Mouse (Mus musculus): Measurements from ENCODE around the gene Kcnj10. TPM values are rescaled to one million over a fixed set of nuclear protein-coding genes. Genes with fewer than 3 reads are reported as not detected.

The Kcnj10 gene
- polyA plus RNA-seq, 1 experiment from 2014 or later: 0.28 TPM

GRCm38 (mm10) chr1:172423393-172423792 lies 82.4 kb downstream of the Kcnj10 start:
- ATAC-seq (ENCODE audit: low read depth): no peak
- no peak for DNase-seq (ENCODE audit: low spot score)
- Histone ChIP-seq H3K27ac (replicated peaks; ENCODE audit: low read depth, low read length) (no peak overlapping the region), H3K9ac (ENCODE audit: low read depth, low read length) (no peak overlapping the region), H3K4me1 (ENCODE audit: control insufficient read depth, insufficient read depth, low read length) (no peaks in the 10 kb centered on the region), H3K4me3 (ENCODE audit: low read depth, low read length) (no peak overlapping the region), H3K9me3 (ENCODE audit: control insufficient read depth, low read length) (no peaks in the 10 kb centered on the region), H3K27me3 (replicated peaks; ENCODE audit: control insufficient read depth, insufficient read depth, low read length) (no peaks in the 10 kb centered on the region), H3K4me2 (ENCODE audit: low read depth, low read length) (no peak overlapping the region), H3K36me3 (ENCODE audit: control insufficient read depth, insufficient read depth, low read length) (no peaks in the 10 kb centered on the region)
- 67% methylated on average over 1 of the region's 1 CpGs for WGBS

Other genes starting within 250 kb of the Kcnj10 start
- 130 and 148 TPM in 2 replicates for gene Pex19, start 214.5 kb upstream of the Kcnj10 start, polyA plus RNA-seq (2014; fragmentation: Nextera tagmentation; extraction: Ambion mirVana)
- 102 and 119 TPM in 2 replicates for gene Dcaf8, start 193.1 kb upstream of the Kcnj10 start, polyA plus RNA-seq (2014; fragmentation: Nextera tagmentation; extraction: Ambion mirVana)
- gene Pea15a, start 134.4 kb upstream of the Kcnj10 start, polyA plus RNA-seq (2014; fragmentation: Nextera tagmentation; extraction: Ambion mirVana): 149 and 150 TPM in 2 replicates
- 39.4 and 74.3 TPM in 2 replicates for gene Casq1, start 121.3 kb upstream of the Kcnj10 start, polyA plus RNA-seq (2014; fragmentation: Nextera tagmentation; extraction: Ambion mirVana)
- 0.05 TPM in 1 of 2 replicates, not detected in the other for gene Atp1a4, start 82.8 kb upstream of the Kcnj10 start, polyA plus RNA-seq (2014; fragmentation: Nextera tagmentation; extraction: Ambion mirVana)
- gene Igsf8, start 79.6 kb upstream of the Kcnj10 start, polyA plus RNA-seq (2014; fragmentation: Nextera tagmentation; extraction: Ambion mirVana): 57.2 and 60.4 TPM in 2 replicates
- gene Atp1a2, start 43.1 kb upstream of the Kcnj10 start, polyA plus RNA-seq (2014; fragmentation: Nextera tagmentation; extraction: Ambion mirVana): 5.6 and 6.2 TPM in 2 replicates
- gene Kcnj9, start 11.9 kb upstream of the Kcnj10 start, polyA plus RNA-seq (2014; fragmentation: Nextera tagmentation; extraction: Ambion mirVana): 0.06 TPM in 1 of 2 replicates, not detected in the other
- 6.9 and 7.2 TPM in 2 replicates for gene Pigm, start 35.3 kb downstream of the Kcnj10 start, polyA plus RNA-seq (2014; fragmentation: Nextera tagmentation; extraction: Ambion mirVana)
- gene Slamf9, start 134.1 kb downstream of the Kcnj10 start, polyA plus RNA-seq (2014; fragmentation: Nextera tagmentation; extraction: Ambion mirVana): 0.68 and 0.77 TPM in 2 replicates
- 21.4 and 26.3 TPM in 2 replicates for gene Igsf9, start 140.6 kb downstream of the Kcnj10 start, polyA plus RNA-seq (2014; fragmentation: Nextera tagmentation; extraction: Ambion mirVana)
- 192 and 231 TPM in 2 replicates for gene Tagln2, start 158.8 kb downstream of the Kcnj10 start, polyA plus RNA-seq (2014; fragmentation: Nextera tagmentation; extraction: Ambion mirVana)
- 6.5 and 8.9 TPM in 2 replicates for gene Cfap45, start 179.6 kb downstream of the Kcnj10 start, polyA plus RNA-seq (2014; fragmentation: Nextera tagmentation; extraction: Ambion mirVana)
- gene Vsig8, start 214.7 kb downstream of the Kcnj10 start, polyA plus RNA-seq (2014; fragmentation: Nextera tagmentation; extraction: Ambion mirVana): 0.45 and 1.6 TPM in 2 replicates
- gene Slamf8, start 249.4 kb downstream of the Kcnj10 start, polyA plus RNA-seq (2014; fragmentation: Nextera tagmentation; extraction: Ambion mirVana): 0.17 TPM in 1 of 2 replicates, not detected in the other

Measured in embryonic facial prominence, embryonic 14.5 days (tissue).